Mouse (Mus musculus) lung, postnatal 25 days (tissue): ENCODE results near the gene Myb.
A peak's percentile ranks its signal among the peaks of the same experiment; 100 is the strongest.

Experiments used
- DNase-seq: peaks from one replicate; pipeline ENCODE4 v3.0.0; 2022; ENCODE audit warnings: low spot score

Gene Myb

GRCm38 (mm10) chr10:21128086-21128611 is 32.6 kb downstream of the Myb start:
- no peak for DNase-seq

GRCm38 (mm10) chr10:21118341-21118740 is 42.4 kb downstream of the Myb start:
- DNase-seq, result no peak

- DNase-seq, result no peak
Observed at GRCm38 (mm10) chr10:21114459-21114858, 46.3 kb downstream of the Myb start.

GRCm38 (mm10) chr10:21112689-21113088 is 48.1 kb downstream of the Myb start:
- DNase-seq, result no peak

- DNase-seq, result no peak
Observed at GRCm38 (mm10) chr10:21109337-21110056, 51.3 kb downstream of the Myb start.

GRCm38 (mm10) chr10:21108796-21109195 is 52.0 kb downstream of the Myb start:
- no peak for DNase-seq

- DNase-seq, result no peak
Observed at GRCm38 (mm10) chr10:21108182-21108581, 52.6 kb downstream of the Myb start.

- no peak for DNase-seq
Observed at GRCm38 (mm10) chr10:21105206-21105605, 55.6 kb downstream of the Myb start.

GRCm38 (mm10) chr10:21102689-21103088 is 58.1 kb downstream of the Myb start:
- DNase-seq, result no peak

- no peak for DNase-seq
Observed at GRCm38 (mm10) chr10:21101948-21102347, 58.8 kb downstream of the Myb start.

- no peak for DNase-seq
Observed at GRCm38 (mm10) chr10:21100646-21101249, 60.0 kb downstream of the Myb start.

- no peak for DNase-seq
Observed at GRCm38 (mm10) chr10:21099515-21099914, 61.3 kb downstream of the Myb start.

GRCm38 (mm10) chr10:21095541-21095940 is 65.2 kb downstream of the Myb start:
- no peak for DNase-seq

GRCm38 (mm10) chr10:21094896-21095295 is 65.9 kb downstream of the Myb start:
- DNase-seq, result no peak

GRCm38 (mm10) chr10:21093301-21093700 is 67.5 kb downstream of the Myb start:
- DNase-seq, result no peak

GRCm38 (mm10) chr10:21092501-21093270 is 68.1 kb downstream of the Myb start:
- no peak for DNase-seq

- no peak for DNase-seq
Observed at GRCm38 (mm10) chr10:21090922-21091700, 69.7 kb downstream of the Myb start.

- peak; percentile 35 for DNase-seq
Observed at GRCm38 (mm10) chr10:21089541-21089940, 71.2 kb downstream of the Myb start.

GRCm38 (mm10) chr10:21087614-21088232 is 73.1 kb downstream of the Myb start:
- no peak for DNase-seq

- no peak for DNase-seq
Observed at GRCm38 (mm10) chr10:21085044-21085443, 75.7 kb downstream of the Myb start.

GRCm38 (mm10) chr10:21083391-21083918 is 77.3 kb downstream of the Myb start:
- DNase-seq, result no peak
